Mouse (Mus musculus) forebrain, embryonic 11.5 days (tissue): Measurements from ENCODE around the gene Srcap. TPM values are rescaled to one million over a fixed set of nuclear protein-coding genes. Genes with fewer than 3 reads are reported as not detected.
"Not testable (repeated sequence)": the region's sequence is repeated elsewhere in the genome, so short reads cannot be mapped to it uniquely, and the experiment has no call there.

Experiments
- ATAC-seq: fragments of 200-750 bp; cut with Nextera tagmentation; replicated peaks from 2 replicates; pipeline ENCODE4 v1.8.0; 2017; ENCODE audit warnings: moderate TSS enrichment; ENCODE audit not compliant: low FRiP score
- DNase-seq: peaks from one replicate; pipeline ENCODE4 v3.0.0-alpha.2; 2017; ENCODE audit warnings: low spot score
- H3K27ac ChIP-seq: fragments of 300-500 bp; sonication (generic); 2 replicates; pipeline ENCODE4 v1.5.1; 2014; ENCODE audit warnings: low read depth, low read length
- H3K27me3 ChIP-seq: fragments of 300-500 bp; sonication (generic); 2 replicates; pipeline ENCODE4 v1.6.1; 2014; ENCODE audit warnings: mild to moderate bottlenecking, low read length, mixed read lengths; ENCODE audit not compliant: control insufficient read depth, insufficient read depth
- H3K36me3 ChIP-seq: fragments of 300-500 bp; sonication (generic); 2 replicates; pipeline ENCODE4 v1.6.1; 2014; ENCODE audit warnings: mild to moderate bottlenecking, low read length, moderate library complexity, mixed read lengths; ENCODE audit not compliant: control insufficient read depth, insufficient read depth
- H3K4me1 ChIP-seq: fragments of 300-500 bp; sonication (generic); replicated peaks from 2 replicates; pipeline ENCODE4 v1.6.1; 2014; ENCODE audit warnings: low read length, mixed read lengths; ENCODE audit not compliant: control insufficient read depth, insufficient read depth
- H3K4me2 ChIP-seq: fragments of 300-500 bp; sonication (generic); 2 replicates; pipeline ENCODE4 v1.6.1; 2014; ENCODE audit warnings: low read depth, mild to moderate bottlenecking, low read length, moderate library complexity, mixed read lengths; ENCODE audit not compliant: severe bottlenecking
- H3K4me3 ChIP-seq: fragments of 300-500 bp; sonication (generic); 2 replicates; pipeline ENCODE4 v1.5.1; 2014; ENCODE audit warnings: low read depth, low read length
- H3K9ac ChIP-seq: fragments of 300-500 bp; sonication (generic); 2 replicates; pipeline ENCODE4 v1.6.1; 2014; ENCODE audit warnings: low read length
- H3K9me3 ChIP-seq: fragments of 300-500 bp; sonication (generic); 2 replicates; pipeline ENCODE4 v1.6.1; 2016; ENCODE audit warnings: low read length, mixed read lengths; ENCODE audit not compliant: control insufficient read depth
- WGBS: fragments of 180-500 bp; shearing (Covaris S2); extraction: QIAGEN DNeasy Blood & Tissue Kit; methylation state at CpG from one replicate; pipeline ENCODE4 v1.1.7; 2014; 5-methylcytosine and 5-hydroxymethylcytosine counted together
- polyA plus RNA-seq: library from polyadenylated mRNA; unstranded; fragments of >200 nt; fragmentation: Nextera tagmentation; extraction: Ambion mirVana; gene quantifications from 2 replicates; pipeline ENCODE4 v1.2.1, GENCODE M21; 2014

The Srcap gene
- polyA plus RNA-seq, 1 experiment from 2014 or later = 91.6 TPM

DNA sequence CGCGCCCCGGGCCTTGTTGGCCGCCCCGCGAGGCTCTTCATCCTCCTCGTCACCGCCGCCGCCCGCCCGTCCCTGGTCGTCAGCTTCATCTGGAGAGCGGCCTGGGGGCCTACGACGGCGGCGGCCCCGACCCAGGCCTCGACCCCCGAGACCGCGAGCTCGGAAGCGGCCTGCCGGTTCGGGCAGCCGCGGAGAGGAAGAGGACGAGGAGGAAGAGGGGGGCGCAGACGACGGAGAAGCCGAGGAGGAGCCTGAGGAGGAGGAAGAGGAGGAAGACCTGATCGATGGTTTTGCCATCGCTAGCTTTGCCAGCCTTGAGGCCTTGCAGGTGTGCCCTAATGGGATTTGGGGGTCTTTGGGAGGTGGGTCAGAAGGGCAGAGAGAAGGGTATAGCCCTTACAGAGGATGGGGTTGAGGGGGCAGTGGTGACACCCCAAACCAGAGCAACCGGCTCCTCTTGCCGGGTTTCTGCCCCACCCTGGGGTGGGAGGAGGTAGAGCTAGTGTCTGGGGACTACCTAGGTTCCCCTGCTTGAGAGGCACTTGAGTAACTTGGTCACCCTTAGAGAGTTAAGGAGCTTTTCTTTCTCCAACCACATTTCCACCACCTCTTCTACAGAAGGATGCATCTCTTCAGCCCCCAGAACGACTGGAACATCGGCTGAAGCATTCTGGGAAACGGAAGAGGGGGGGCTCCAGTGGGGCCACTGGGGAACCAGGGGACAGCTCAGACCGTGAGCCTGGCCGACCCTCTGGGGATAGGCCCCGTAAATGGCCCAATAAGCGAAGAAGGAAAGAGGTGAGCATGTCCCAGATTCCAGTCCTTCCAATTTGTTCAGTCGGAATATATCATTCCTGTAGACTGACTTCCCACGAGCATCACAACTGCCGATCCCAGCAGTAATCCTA, 32.2 kb upstream of the Srcap start:
- DNase-seq = no peak
- peaks cover 14% of the 10 kb centered on the region for H3K4me1 ChIP-seq
- H3K27me3 ChIP-seq = no peaks in the 10 kb centered on the region
- H3K27ac ChIP-seq = peak overlapping the region; percentile 89
- H3K9me3 ChIP-seq = no peaks in the 10 kb centered on the region
- peak overlapping the region; percentile 77 for H3K9ac ChIP-seq
- H3K36me3 ChIP-seq = peaks cover 17% of the 10 kb centered on the region; the same call in 1 of the 2 replicates
- no peak for ATAC-seq
- peak overlapping the region; percentile 72 for H3K4me3 ChIP-seq
- H3K4me2 ChIP-seq = peak overlapping the region; percentile 89
- 7% methylated on average over 46 of the region's 48 CpGs for WGBS

DNA sequence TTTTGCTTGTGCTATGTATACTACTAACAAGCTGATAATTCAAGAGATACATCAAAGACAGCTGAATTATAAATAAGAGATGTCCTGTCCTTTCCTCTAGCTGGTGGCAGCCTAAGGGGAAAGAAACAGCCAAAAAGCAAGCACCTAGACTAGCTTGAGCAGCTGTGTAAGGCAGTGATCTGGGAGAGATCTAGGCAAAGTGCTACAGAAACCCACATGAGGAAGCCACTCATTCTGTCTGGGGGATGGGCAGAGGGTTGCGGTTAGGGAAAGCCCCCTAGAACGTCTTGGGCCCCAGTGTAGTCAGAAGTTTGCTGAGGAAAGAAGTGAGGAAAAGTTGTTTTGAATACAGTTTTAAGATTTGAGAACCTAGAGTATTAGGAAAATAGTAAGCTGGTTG, 31.5 kb upstream of the Srcap start:
- 67% methylated on average over 2 of the region's 2 CpGs for WGBS

DNA sequence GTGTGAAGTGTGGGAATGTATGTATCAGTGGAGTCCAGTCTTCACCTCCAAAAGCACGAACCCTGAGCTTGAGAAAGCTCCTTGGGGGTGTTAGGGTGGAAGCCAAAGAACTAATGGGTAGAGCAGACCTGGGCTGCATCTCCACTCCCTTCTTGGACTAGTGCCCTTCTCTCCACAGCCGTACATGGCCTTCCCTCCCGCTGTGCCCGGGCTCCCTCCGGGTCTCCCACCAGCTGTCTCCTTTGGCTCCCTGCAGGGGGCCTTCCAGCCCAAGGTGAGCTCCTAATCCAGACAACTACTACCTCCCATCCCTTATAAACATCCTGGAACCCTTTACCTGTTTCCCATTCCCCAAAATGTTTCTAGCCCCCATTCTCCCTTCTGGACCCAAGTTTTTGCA, 26.4 kb upstream of the Srcap start:
- Histone ChIP-seq H3K9me3 (no peaks in the 10 kb centered on the region), H3K9ac (no peak overlapping the region), H3K36me3 (peaks cover 21% of the 10 kb centered on the region; the same call in 1 of the 2 replicates), H3K27ac (no peak overlapping the region), H3K4me2 (no peak overlapping the region), H3K4me3 (no peak overlapping the region), H3K27me3 (no peaks in the 10 kb centered on the region), H3K4me1 (peaks cover under 1% of the 10 kb centered on the region; the same call in 1 of the 2 replicates)
- WGBS = 83% methylated on average over 5 of the region's 5 CpGs
- DNase-seq (no peak), ATAC-seq (no peak)

More for the DNA sequence above, 31.5 kb upstream of the Srcap start:
- Histone ChIP-seq H3K36me3 (peaks cover 13% of the 10 kb centered on the region; the same call in 1 of the 2 replicates), H3K4me2 (peak overlapping the region; percentile 89; the same call in 1 of the 2 replicates), H3K4me3 (peak overlapping the region; percentile 72; the same call in 1 of the 2 replicates), H3K27me3 (no peaks in the 10 kb centered on the region), H3K4me1 (peaks cover 14% of the 10 kb centered on the region), H3K9me3 (no peaks in the 10 kb centered on the region), H3K27ac (no peak overlapping the region), H3K9ac (peak overlapping the region; percentile 77)
- DNase-seq = no peak
- ATAC-seq = no peak

DNA sequence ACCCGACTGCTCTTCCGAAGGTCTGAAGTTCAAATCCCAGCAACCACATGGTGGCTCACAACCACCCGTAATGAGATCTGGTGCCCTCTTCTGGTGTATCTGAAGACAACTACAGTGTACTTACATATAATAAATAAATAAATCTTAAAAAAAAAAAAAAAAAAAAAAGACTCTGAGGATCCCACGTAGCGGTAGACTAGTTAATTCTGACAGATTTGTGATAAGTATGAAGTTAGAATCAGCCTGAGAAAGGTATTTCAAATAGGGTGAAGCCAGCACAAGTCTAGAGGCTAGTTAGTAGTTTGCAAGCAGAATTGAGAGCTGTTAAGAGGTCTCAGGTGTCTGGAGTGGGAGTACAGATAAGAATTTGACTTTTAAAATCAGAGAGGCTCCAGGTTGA, 23.4 kb upstream of the Srcap start:
- not testable (repeated sequence) for H3K4me1 ChIP-seq, H3K4me2 ChIP-seq, H3K27me3 ChIP-seq, H3K9ac ChIP-seq, H3K27ac ChIP-seq, H3K9me3 ChIP-seq, H3K4me3 ChIP-seq, ATAC-seq, DNase-seq
- H3K36me3 ChIP-seq = peaks cover 18% of the 10 kb centered on the region; the same call in 1 of the 2 replicates
- WGBS = 92% methylated on average over 4 of the region's 5 CpGs

DNA sequence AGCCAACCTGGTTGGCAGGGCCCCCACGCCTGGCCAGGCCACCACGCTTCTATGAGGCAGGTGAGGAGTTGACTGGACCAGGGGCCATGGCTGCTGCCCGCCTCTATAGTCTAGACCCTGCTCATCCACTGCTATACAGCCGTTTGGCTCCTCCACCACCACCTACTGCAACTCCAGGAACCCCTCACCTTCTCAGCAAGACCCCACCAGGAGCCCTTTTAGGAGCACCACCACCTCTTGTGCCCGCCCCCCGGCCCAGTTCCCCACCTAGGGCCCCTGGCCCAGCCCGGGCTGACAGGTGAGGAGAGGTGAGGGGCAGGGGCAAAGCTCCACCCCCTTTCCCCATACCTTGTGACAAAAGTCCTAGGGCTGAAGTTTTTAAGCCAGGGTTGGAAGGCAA, 21.8 kb upstream of the Srcap start:
- H3K4me3 ChIP-seq = no peak overlapping the region
- DNase-seq (no peak), ATAC-seq (no peak)
- H3K4me2 ChIP-seq = no peak overlapping the region
- no peak overlapping the region for H3K27ac ChIP-seq
- H3K36me3 ChIP-seq = peaks cover 16% of the 10 kb centered on the region; the same call in 1 of the 2 replicates
- H3K4me1 ChIP-seq = no peaks in the 10 kb centered on the region
- H3K9ac ChIP-seq = no peak overlapping the region
- WGBS = 95% methylated on average over 7 of the region's 7 CpGs
- no peaks in the 10 kb centered on the region for H3K9me3 ChIP-seq
- H3K27me3 ChIP-seq = no peaks in the 10 kb centered on the region

DNA sequence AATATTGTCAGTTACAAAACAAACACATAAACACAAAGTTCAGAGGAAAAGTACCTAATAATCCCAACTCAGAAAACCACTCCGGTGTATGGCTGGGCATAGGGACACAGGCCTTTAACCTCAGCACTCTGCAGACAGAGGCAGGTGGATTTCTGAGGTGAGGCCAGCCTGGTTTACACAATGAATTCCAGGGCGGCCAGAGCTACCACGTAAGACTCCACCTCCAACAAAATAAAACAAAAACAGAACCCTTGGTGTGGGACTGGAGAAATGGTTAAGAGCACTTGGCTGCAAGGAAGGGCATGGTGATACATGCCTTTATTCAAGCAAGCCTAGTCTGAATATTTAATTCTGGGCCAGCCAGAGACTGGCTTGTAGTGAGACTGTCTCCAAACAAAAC, 19.9 kb upstream of the Srcap start:
- no peak overlapping the region for H3K4me3 ChIP-seq
- no peak for DNase-seq
- 92% methylated on average over 3 of the region's 3 CpGs for WGBS
- no peak overlapping the region for H3K27ac ChIP-seq
- H3K36me3 ChIP-seq = peaks cover 16% of the 10 kb centered on the region; the same call in 1 of the 2 replicates
- no peaks in the 10 kb centered on the region for H3K27me3 ChIP-seq
- ATAC-seq = no peak
- H3K4me1 ChIP-seq = no peaks in the 10 kb centered on the region
- H3K9me3 ChIP-seq = no peaks in the 10 kb centered on the region
- H3K9ac ChIP-seq = no peak overlapping the region
- H3K4me2 ChIP-seq = no peak overlapping the region

DNA sequence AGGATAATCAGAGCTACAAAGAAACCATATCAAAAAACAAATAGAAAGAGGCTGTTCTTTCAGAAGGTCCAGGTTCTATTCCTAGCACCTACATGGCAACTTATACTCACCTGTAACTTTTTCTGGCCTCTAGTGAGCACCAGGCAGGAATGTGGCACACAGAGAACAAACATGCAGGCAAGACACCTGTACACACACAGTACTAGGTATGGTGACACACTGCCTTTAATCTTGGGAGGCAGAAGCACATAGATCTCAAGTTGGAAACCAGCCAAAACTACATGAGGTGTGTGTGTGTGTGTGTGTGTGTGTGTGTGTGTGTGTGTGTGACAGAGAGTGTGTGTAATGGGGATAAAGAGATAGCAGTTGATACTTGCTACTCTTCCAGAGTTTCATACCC, 17.1 kb upstream of the Srcap start:
- ATAC-seq = no peak
- Histone ChIP-seq H3K36me3 (peaks cover 6% of the 10 kb centered on the region; the same call in 1 of the 2 replicates), H3K4me3 (no peak overlapping the region), H3K27me3 (no peaks in the 10 kb centered on the region), H3K4me1 (no peaks in the 10 kb centered on the region), H3K27ac (no peak overlapping the region), H3K9ac (no peak overlapping the region), H3K9me3 (no peaks in the 10 kb centered on the region), H3K4me2 (no peak overlapping the region)
- no peak for DNase-seq

DNA sequence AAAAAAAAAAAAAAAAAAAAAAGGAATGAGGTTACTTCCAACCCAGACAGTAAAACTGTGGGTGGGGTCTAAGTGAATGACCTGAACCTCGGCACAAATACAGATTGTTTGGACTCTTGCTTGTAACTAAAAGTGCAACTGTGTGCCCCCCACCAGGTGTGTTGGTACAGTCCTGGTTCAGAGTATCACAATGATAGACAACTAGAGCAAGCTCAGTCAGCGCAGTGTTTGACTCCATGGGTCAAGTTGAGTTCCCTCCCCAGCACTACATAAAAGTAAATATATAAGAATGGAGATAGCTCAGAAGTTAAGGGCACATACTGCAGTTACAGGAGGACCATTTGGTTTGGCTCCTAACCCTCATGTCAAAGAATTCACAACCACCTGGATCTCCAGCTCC, 14.4 kb upstream of the Srcap start:
- no peaks in the 10 kb centered on the region for H3K36me3 ChIP-seq
- H3K9me3 ChIP-seq = no peaks in the 10 kb centered on the region
- H3K4me2 ChIP-seq = no peak overlapping the region
- no peak overlapping the region for H3K27ac ChIP-seq
- no peaks in the 10 kb centered on the region for H3K4me1 ChIP-seq
- no peak for ATAC-seq
- H3K27me3 ChIP-seq = no peaks in the 10 kb centered on the region
- no peak overlapping the region for H3K4me3 ChIP-seq
- WGBS = 93% methylated on average over 2 of the region's 2 CpGs
- DNase-seq = no peak
- H3K9ac ChIP-seq = no peak overlapping the region
